Mouse (Mus musculus): ENCODE data around the gene Cacna2d4. TPM values are rescaled to one million over a fixed set of nuclear protein-coding genes. Genes with fewer than 3 reads are reported as not detected.

Cacna2d4 gene
- polyA plus RNA-seq, 2 experiments = 0.01 TPM; not detected in 1

DNA sequence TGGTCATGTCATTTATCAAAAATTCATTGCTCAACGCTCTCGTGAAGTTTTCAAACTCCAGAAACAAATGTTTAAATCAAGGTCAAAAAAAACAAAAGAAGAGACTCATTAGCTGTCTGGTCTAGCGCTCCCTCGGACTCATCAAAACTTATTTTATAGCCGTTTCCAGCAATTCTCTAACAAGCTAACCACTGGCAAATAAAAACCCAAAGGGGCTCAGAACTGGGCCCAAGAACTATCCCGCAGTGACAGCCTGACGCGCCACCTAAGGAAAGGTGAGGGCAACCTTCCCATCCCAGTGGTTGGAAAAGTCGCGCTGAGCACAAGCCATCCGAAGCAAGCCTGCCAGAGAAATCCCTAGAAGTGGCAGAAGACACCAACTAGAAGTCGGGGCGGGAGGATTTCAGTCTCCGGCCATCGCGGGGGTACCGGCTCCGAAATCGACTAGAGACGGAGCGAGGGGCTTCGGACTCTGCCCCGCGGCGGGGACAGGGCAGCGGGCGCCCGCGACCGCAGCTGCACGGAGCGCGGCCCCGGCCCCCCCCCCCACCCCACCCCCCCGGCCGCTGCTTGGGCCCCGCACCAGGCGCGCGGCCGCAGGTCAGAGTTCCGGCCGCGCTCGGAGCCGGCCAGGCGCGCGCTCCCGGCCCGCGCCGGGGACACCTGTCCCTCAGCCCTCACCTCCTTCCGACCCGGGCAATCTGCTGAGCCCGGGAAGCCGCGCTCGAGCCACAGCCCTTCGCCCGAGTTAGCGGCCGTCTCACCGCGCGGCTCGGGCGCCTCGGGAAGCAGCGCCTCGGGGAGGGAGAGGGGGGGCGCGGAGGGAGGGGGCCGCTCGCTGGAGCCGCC, 151.7 kb downstream of the Cacna2d4 start:
- H3K4me1 ChIP-seq (replicated peaks; ENCODE audit: control insufficient read depth in 2 of 2, insufficient read depth in 2 of 2, low read length in 1 of 2) = peaks cover 12 to 16% of the 10 kb centered on the region in 2 experiments
- TF ChIP-seq CTCF (IDR thresholded peaks at IDR 0.05; ENCODE audit: low read depth) (no peak), EP300 (IDR thresholded peaks at IDR 0.05; ENCODE audit: low read depth) (no peak)
- ATAC-seq (ENCODE audit: insufficient read depth) = peak; percentile 83
- H3K27me3 ChIP-seq (ENCODE audit: control insufficient read depth, insufficient read depth, low read length) = no peaks in the 10 kb centered on the region
- peak overlapping the region; percentile 84 for H3K4me2 ChIP-seq (ENCODE audit: low read depth)
- H3K9me3 ChIP-seq (ENCODE audit: control insufficient read depth, low read length) = no peaks in the 10 kb centered on the region
- peak overlapping the region; percentile 92 to 98 for H3K4me3 ChIP-seq (ENCODE audit: insufficient read depth in 1 of 2, low read depth in 2 of 2, low read length in 2 of 2)
- WGBS (ENCODE audit: insufficient replicate concordance) = under 1% methylated on average over 73 of the region's 76 CpGs
- H3K9ac ChIP-seq (replicated peaks) = peak overlapping the region; percentile 95
- peak in 1 of 3 experiments; percentile 38 for DNase-seq (ENCODE audit: low read depth in 3 of 3, low spot score in 3 of 3)
- peak overlapping the region; percentile 77 for H3K27ac ChIP-seq
- no peaks in the 10 kb centered on the region; the same call in 1 of the 2 replicates for H3K36me3 ChIP-seq (replicated peaks; ENCODE audit: control insufficient read depth, insufficient read depth, low read depth)

DNA sequence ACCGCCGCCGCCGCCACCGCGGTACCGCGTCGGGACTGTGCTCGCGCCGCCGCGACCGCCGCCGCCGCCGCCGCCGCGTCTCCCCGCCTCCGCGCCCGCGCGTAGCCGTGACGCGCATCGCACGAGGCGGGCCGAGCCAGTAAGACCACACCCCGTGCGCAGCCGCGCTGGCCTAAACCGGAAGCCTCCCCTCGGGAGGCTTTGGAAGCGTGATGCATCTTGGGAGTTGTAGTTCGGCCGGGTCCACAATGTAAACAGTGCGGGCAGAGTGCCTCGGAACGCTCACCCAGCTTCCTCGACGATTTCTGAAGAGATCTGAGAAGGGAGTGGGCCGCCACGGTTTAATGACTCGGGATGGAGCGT, 152.3 kb downstream of the Cacna2d4 start:
- peak; percentile 98 for ATAC-seq (ENCODE audit: insufficient read depth)
- DNase-seq (ENCODE audit: low read depth in 3 of 3, low spot score in 3 of 3) = peak; percentile 96
- Histone ChIP-seq H3K36me3 (replicated peaks; ENCODE audit: control insufficient read depth, insufficient read depth, low read depth) (no peaks in the 10 kb centered on the region; the same call in 1 of the 2 replicates), H3K4me3 (ENCODE audit: insufficient read depth in 1 of 2, low read depth in 2 of 2, low read length in 2 of 2) (peak overlapping the region; percentile 92 to 98), H3K27ac (peak overlapping the region; percentile 77), H3K4me1 (replicated peaks; ENCODE audit: control insufficient read depth in 2 of 2, insufficient read depth in 2 of 2, low read length in 1 of 2) (peaks cover 12 to 16% of the 10 kb centered on the region in 2 experiments), H3K9ac (replicated peaks) (peak overlapping the region; percentile 95), H3K27me3 (ENCODE audit: control insufficient read depth, insufficient read depth, low read length) (no peaks in the 10 kb centered on the region), H3K9me3 (ENCODE audit: control insufficient read depth, low read length) (no peaks in the 10 kb centered on the region), H3K4me2 (ENCODE audit: low read depth) (peak overlapping the region; percentile 84)
- under 1% methylated on average over 50 of the region's 53 CpGs for WGBS (ENCODE audit: insufficient replicate concordance)
- TF ChIP-seq CTCF (IDR thresholded peaks at IDR 0.05; ENCODE audit: low read depth) (no peak), EP300 (IDR thresholded peaks at IDR 0.05; ENCODE audit: low read depth) (no peak)

DNA sequence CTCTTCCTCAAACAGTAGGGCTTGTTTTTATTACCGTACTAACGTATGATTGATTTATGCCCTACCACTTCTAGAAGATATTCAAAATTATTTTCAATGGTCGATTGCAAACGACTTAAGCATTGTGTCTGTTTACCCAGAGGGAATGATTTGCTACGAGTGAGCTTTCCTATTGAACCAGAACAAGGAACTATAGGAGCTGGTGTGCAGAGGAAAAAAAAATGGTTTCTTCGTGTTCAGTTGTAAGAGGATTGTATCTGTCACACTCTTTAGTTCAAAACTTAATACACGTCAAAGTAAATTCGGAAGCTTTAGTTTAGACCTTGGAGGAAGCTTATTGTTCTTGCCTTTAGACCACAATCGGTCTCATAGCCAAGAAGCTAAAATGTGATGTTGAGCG, 152.8 kb downstream of the Cacna2d4 start:
- TF ChIP-seq EP300 (IDR thresholded peaks at IDR 0.05; ENCODE audit: low read depth) (no peak), CTCF (IDR thresholded peaks at IDR 0.05; ENCODE audit: low read depth) (no peak)
- Histone ChIP-seq H3K4me3 (ENCODE audit: insufficient read depth in 1 of 2, low read depth in 2 of 2, low read length in 2 of 2) (peak overlapping the region; percentile 92), H3K9me3 (ENCODE audit: control insufficient read depth, low read length) (no peaks in the 10 kb centered on the region), H3K27ac (peak overlapping the region; percentile 68), H3K4me1 (replicated peaks; ENCODE audit: control insufficient read depth in 2 of 2, insufficient read depth in 2 of 2, low read length in 1 of 2) (peaks cover 12 to 16% of the 10 kb centered on the region in 2 experiments), H3K27me3 (ENCODE audit: control insufficient read depth, insufficient read depth, low read length) (no peaks in the 10 kb centered on the region), H3K4me2 (ENCODE audit: low read depth) (peak overlapping the region; percentile 70), H3K9ac (replicated peaks) (peak overlapping the region; percentile 62), H3K36me3 (replicated peaks; ENCODE audit: control insufficient read depth, insufficient read depth, low read depth) (no peaks in the 10 kb centered on the region)
- ATAC-seq (ENCODE audit: insufficient read depth) (no peak), DNase-seq (ENCODE audit: low read depth in 3 of 3, low spot score in 3 of 3) (no peak)
- 11% methylated on average over 10 of the region's 10 CpGs for WGBS (ENCODE audit: insufficient replicate concordance)

DNA sequence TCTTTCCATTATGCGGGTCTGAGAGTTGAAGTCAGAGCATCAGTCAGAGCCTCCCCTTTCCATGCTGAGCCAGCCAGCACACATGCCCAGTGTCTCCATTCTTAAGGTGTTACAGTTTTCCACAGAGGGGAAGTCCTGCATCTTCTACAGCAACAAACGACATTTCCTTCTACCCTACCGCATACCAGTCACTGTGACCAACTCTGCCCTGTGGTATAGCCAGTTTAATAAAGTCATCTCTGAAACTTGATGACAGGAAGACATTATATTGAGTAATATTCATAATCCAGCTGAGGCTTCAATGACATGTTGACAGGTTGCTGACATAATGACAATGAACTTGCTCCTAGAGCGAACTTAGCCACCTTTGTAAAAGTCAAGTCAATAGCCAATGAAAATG, 154.4 kb downstream of the Cacna2d4 start:
- 80% methylated on average over 4 of the region's 4 CpGs for WGBS (ENCODE audit: insufficient replicate concordance)
- Histone ChIP-seq H3K27ac (no peak overlapping the region), H3K4me2 (ENCODE audit: low read depth) (no peak overlapping the region), H3K9me3 (ENCODE audit: control insufficient read depth, low read length) (no peaks in the 10 kb centered on the region), H3K4me3 (ENCODE audit: insufficient read depth in 1 of 2, low read depth in 2 of 2, low read length in 2 of 2) (no peak overlapping the region), H3K27me3 (ENCODE audit: control insufficient read depth, insufficient read depth, low read length) (no peaks in the 10 kb centered on the region), H3K9ac (replicated peaks) (no peak overlapping the region), H3K4me1 (replicated peaks; ENCODE audit: control insufficient read depth in 2 of 2, insufficient read depth in 2 of 2, low read length in 1 of 2) (peaks cover 13 to 17% of the 10 kb centered on the region in 2 experiments), H3K36me3 (replicated peaks; ENCODE audit: control insufficient read depth, insufficient read depth, low read depth) (no peaks in the 10 kb centered on the region)
- ATAC-seq (ENCODE audit: insufficient read depth) (no peak), DNase-seq (ENCODE audit: low read depth in 3 of 3, low spot score in 3 of 3) (no peak)
- no peak for TF ChIP-seq EP300 (IDR thresholded peaks at IDR 0.05; ENCODE audit: low read depth)
- no peak for TF ChIP-seq CTCF (IDR thresholded peaks at IDR 0.05; ENCODE audit: low read depth)

DNA sequence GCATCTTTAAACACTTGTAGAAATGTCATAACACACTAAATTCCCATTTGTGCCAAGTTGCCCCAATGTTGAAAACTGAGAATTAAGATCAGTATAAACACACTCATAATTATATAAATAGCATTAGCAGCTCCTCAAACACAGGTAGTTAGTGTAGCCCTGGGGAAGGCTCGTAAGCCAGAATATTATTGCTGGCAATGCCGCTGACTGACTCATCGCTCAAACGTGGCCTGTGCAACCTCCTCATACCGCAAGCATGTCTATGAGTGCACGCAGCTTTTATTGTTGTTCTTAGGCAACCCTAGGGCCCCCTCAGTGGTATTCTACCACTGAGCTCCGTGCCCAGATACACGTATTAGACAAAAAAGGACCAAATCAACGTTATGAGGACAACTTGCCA, 156.5 kb downstream of the Cacna2d4 start:
- no peak overlapping the region for H3K4me2 ChIP-seq (ENCODE audit: low read depth)
- no peaks in the 10 kb centered on the region for H3K27me3 ChIP-seq (ENCODE audit: control insufficient read depth, insufficient read depth, low read length)
- no peaks in the 10 kb centered on the region for H3K9me3 ChIP-seq (ENCODE audit: control insufficient read depth, low read length)
- ATAC-seq (ENCODE audit: insufficient read depth) = no peak
- H3K36me3 ChIP-seq (replicated peaks; ENCODE audit: control insufficient read depth, insufficient read depth, low read depth) = no peaks in the 10 kb centered on the region
- DNase-seq (ENCODE audit: low read depth in 3 of 3, low spot score in 3 of 3) = no peak
- WGBS (ENCODE audit: insufficient replicate concordance) = 76% methylated on average over 9 of the region's 9 CpGs
- no peak overlapping the region for H3K9ac ChIP-seq (replicated peaks)
- TF ChIP-seq CTCF (IDR thresholded peaks at IDR 0.05; ENCODE audit: low read depth) = no peak
- no peak overlapping the region for H3K4me3 ChIP-seq (ENCODE audit: insufficient read depth in 1 of 2, low read depth in 2 of 2, low read length in 2 of 2)
- H3K4me1 ChIP-seq (replicated peaks; ENCODE audit: control insufficient read depth in 2 of 2, insufficient read depth in 2 of 2, low read length in 1 of 2) = peaks cover 3 to 14% of the 10 kb centered on the region in 2 experiments; a peak in 3 of 4 replicates
- no peak overlapping the region for H3K27ac ChIP-seq

Data from liver, embryonic 14.5 days (tissue).